Mouse (Mus musculus): Measurements from ENCODE around the gene Strn3. TPM values are rescaled to one million over a fixed set of nuclear protein-coding genes. Genes with fewer than 3 reads are reported as not detected.
"Not testable (repeated sequence)": the region's sequence is repeated elsewhere in the genome, so short reads cannot be mapped to it uniquely, and the experiment has no call there.

Strn3 gene
- total RNA-seq, 2 experiments from 2014 or later, result 36.5 to 47.9 TPM

- ATAC-seq (replicated peaks; ENCODE audit: poor library complexity), result no peak
Observed at GRCm38 (mm10) chr12:51694096-51694495, 2.4 kb upstream of the Strn3 start.

GRCm38 (mm10) chr12:51693419-51693818 lies 1.7 kb upstream of the Strn3 start:
- no peak for ATAC-seq (replicated peaks; ENCODE audit: poor library complexity)

- ATAC-seq (replicated peaks; ENCODE audit: poor library complexity), result not testable (repeated sequence)
Observed at GRCm38 (mm10) chr12:51692870-51693269, 1.2 kb upstream of the Strn3 start.

- ATAC-seq (replicated peaks; ENCODE audit: poor library complexity), result peak; percentile 40
Observed at GRCm38 (mm10) chr12:51690893-51691844, 528 bp downstream of the Strn3 start, which contains the start of gene Ap4s1. Gene Ap4s1 (plus strand): TSS chr12:51691033.

GRCm38 (mm10) chr12:51688546-51688945 lies 3.2 kb downstream of the Strn3 start:
- no peak for ATAC-seq (replicated peaks; ENCODE audit: poor library complexity)

GRCm38 (mm10) chr12:51678844-51679243 lies 12.9 kb downstream of the Strn3 start:
- peak; percentile 90 for ATAC-seq (replicated peaks; ENCODE audit: poor library complexity)

- no peak for ATAC-seq (replicated peaks; ENCODE audit: poor library complexity)
Observed at GRCm38 (mm10) chr12:51676442-51676841, 15.3 kb downstream of the Strn3 start.

GRCm38 (mm10) chr12:51673270-51673669 lies 18.4 kb downstream of the Strn3 start:
- peak; percentile 60 for ATAC-seq (replicated peaks; ENCODE audit: poor library complexity)

- ATAC-seq (replicated peaks; ENCODE audit: poor library complexity), result no peak
Observed at GRCm38 (mm10) chr12:51671231-51671891, 20.3 kb downstream of the Strn3 start.

- ATAC-seq (replicated peaks; ENCODE audit: poor library complexity), result peak; percentile 72
Observed at GRCm38 (mm10) chr12:51666708-51667430, 24.8 kb downstream of the Strn3 start.

GRCm38 (mm10) chr12:51663908-51664307 lies 27.8 kb downstream of the Strn3 start:
- ATAC-seq (replicated peaks; ENCODE audit: poor library complexity), result no peak

- no peak for ATAC-seq (replicated peaks; ENCODE audit: poor library complexity)
Observed at GRCm38 (mm10) chr12:51663011-51663410, 28.7 kb downstream of the Strn3 start.

GRCm38 (mm10) chr12:51655944-51656465 lies 35.7 kb downstream of the Strn3 start:
- ATAC-seq (replicated peaks; ENCODE audit: poor library complexity), result no peak

- ATAC-seq (replicated peaks; ENCODE audit: poor library complexity), result not testable (repeated sequence)
Observed at GRCm38 (mm10) chr12:51649401-51649800, 42.3 kb downstream of the Strn3 start.

GRCm38 (mm10) chr12:51641871-51642270 lies 49.8 kb downstream of the Strn3 start:
- peak; percentile 92 for ATAC-seq (replicated peaks; ENCODE audit: poor library complexity)

- ATAC-seq (replicated peaks; ENCODE audit: poor library complexity), result peak; percentile 48
Observed at GRCm38 (mm10) chr12:51636689-51637470, 54.8 kb downstream of the Strn3 start.

GRCm38 (mm10) chr12:51636260-51636659 lies 55.4 kb downstream of the Strn3 start:
- no peak for ATAC-seq (replicated peaks; ENCODE audit: poor library complexity)

GRCm38 (mm10) chr12:51633481-51633880 lies 58.2 kb downstream of the Strn3 start:
- ATAC-seq (replicated peaks; ENCODE audit: poor library complexity), result no peak

- no peak for ATAC-seq (replicated peaks; ENCODE audit: poor library complexity)
Observed at GRCm38 (mm10) chr12:51623366-51623694, 68.4 kb downstream of the Strn3 start.

- ATAC-seq (replicated peaks; ENCODE audit: poor library complexity), result 0 out of 2 replicates have a peak, but pooled peaks have one; percentile 57
Observed at GRCm38 (mm10) chr12:51622670-51623365, 68.9 kb downstream of the Strn3 start.

All from megakaryocyte progenitor cell, adult 5-6 weeks (primary cell).